Mouse (Mus musculus) skeletal muscle tissue, postnatal 0 days (tissue): Measurements from ENCODE around the gene Nlrp9a. TPM values are rescaled to one million over a fixed set of nuclear protein-coding genes. Genes with fewer than 3 reads are reported as not detected.

Experiments
- microRNA-seq, 2 experiments: library from miRNA; unstranded; fragments of <30 nt; microRNA quantifications; one replicate each; pipeline ENCODE4; 2016
- polyA plus RNA-seq: library from polyadenylated mRNA; unstranded; fragments of >200 nt; fragmentation: Nextera tagmentation; extraction: Ambion mirVana; gene quantifications from 2 replicates; pipeline ENCODE4 v1.2.1, GENCODE M21; 2015

The Nlrp9a gene
- not detected in 2 replicates for polyA plus RNA-seq

GRCm38 (mm10) chr7:26534723-26535122 lies at the start of gene Nlrp9a:
Nlrp9a (plus strand) TSS chr7:26535023.

GRCm38 (mm10) chr7:26618364-26618763 lies 83.5 kb downstream of the Nlrp9a start, which contains the start of gene Vmn1r185:
Vmn1r185 (minus strand) TSS chr7:26618464.

Small RNA genes within 50 kb of the gene (microRNA-seq; reads per million reads assigned to microRNA genes)
- gene Gm25947 = 0 reads per million in 2 experiments

Other genes starting within 250 kb of the Nlrp9a start
- gene Cyp2a4, start 227.9 kb upstream of the Nlrp9a start, polyA plus RNA-seq = not detected in 2 replicates
- gene Nlrp9c, start 131.3 kb upstream of the Nlrp9a start, polyA plus RNA-seq = not detected in 2 replicates
- not detected in 2 replicates for gene Nlrp4a, start 99.9 kb upstream of the Nlrp9a start, polyA plus RNA-seq
- not detected in 2 replicates for gene Vmn1r185, start 83.4 kb downstream of the Nlrp9a start, polyA plus RNA-seq
- not detected in 2 replicates for gene Cyp2b23, start 151.4 kb downstream of the Nlrp9a start, polyA plus RNA-seq
- gene Cyp2b19, start 222.1 kb downstream of the Nlrp9a start, polyA plus RNA-seq = 0.87 TPM in 1 of 2 replicates, not detected in the other